Mouse (Mus musculus): Measurements from ENCODE around the gene Adamts12. TPM values are rescaled to one million over a fixed set of nuclear protein-coding genes. Genes with fewer than 3 reads are reported as not detected.

Gene Adamts12
- polyA plus RNA-seq, 1 experiment from 2014 or later: 3.5 TPM

DNA sequence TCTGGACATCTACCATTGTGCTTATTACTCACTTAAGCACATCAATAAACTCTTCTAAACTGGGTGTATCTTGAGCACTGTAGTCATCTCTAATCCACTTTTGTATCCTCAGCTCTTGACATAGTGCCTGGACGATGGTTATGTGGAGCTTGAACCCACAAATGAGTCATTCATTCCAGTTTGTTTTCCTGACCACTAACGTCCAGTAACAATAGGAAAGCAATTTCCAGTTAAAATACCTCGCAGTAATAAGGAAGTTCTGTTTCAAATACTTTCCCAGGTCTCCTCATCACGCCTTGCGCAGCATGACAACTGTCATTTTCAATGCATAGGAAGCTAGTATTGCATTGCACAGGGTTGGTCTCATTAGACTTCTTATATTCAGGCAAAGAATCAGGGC, 21.8 kb upstream of the Adamts12 start:
- Histone ChIP-seq H3K4me1 (no peaks in the 10 kb centered on the region; the same call in 1 of the 2 replicates), H3K4me2 (replicated peaks) (no peak overlapping the region), H3K27ac (no peak overlapping the region), H3K9ac (no peak overlapping the region), H3K4me3 (no peak overlapping the region), H3K9me3 (replicated peaks) (no peaks in the 10 kb centered on the region), H3K27me3 (peaks cover 7% of the 10 kb centered on the region), H3K36me3 (no peaks in the 10 kb centered on the region)
- 88% methylated on average over 5 of the region's 5 CpGs for WGBS
- ATAC-seq (ENCODE audit: low FRiP score): no peak

DNA sequence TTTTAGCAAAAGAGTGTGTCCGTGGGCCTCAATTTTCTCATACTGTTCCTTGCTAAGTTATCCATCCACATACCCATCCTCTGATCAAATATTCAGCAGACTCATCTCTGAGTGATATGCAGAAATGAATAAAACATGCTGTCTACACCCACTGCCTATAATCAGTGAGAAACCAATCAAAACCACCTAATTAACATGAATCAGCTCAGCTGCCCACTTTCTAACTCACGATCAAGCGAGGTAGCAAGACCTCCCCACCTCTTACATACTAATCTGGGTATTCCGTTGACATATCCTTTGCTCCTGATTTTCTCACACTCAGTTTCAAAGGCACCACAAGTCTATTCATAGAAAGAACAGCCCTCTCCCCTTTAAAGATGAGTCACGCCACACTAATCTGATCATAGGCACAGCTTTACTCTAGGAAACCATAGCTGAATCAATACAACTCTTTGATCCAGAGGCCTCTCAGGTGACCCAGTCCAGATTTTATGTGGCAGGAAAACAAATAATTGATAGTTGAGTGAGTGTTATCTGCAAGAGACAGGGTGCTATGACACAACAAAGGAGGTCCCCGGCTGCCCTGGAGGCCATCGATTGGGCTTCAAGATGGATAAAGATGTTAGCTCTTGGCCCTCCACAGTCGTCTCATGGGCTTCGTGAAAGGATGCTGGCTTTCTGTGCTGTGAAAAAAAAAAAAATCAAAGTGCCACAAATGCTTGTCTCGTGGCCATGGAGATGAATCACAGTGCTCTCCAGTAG, 10.7 kb upstream of the Adamts12 start:
- H3K9ac ChIP-seq: no peak overlapping the region
- peak; percentile 52 for ATAC-seq (ENCODE audit: low FRiP score)
- no peaks in the 10 kb centered on the region for H3K9me3 ChIP-seq (replicated peaks)
- no peaks in the 10 kb centered on the region for H3K36me3 ChIP-seq
- H3K4me3 ChIP-seq: no peak overlapping the region
- H3K4me2 ChIP-seq (replicated peaks): no peak overlapping the region
- WGBS: 60% methylated on average over 10 of the region's 10 CpGs
- peaks cover 4% of the 10 kb centered on the region; the same call in 1 of the 2 replicates for H3K4me1 ChIP-seq
- no peak overlapping the region for H3K27ac ChIP-seq
- H3K27me3 ChIP-seq: no peaks in the 10 kb centered on the region

DNA sequence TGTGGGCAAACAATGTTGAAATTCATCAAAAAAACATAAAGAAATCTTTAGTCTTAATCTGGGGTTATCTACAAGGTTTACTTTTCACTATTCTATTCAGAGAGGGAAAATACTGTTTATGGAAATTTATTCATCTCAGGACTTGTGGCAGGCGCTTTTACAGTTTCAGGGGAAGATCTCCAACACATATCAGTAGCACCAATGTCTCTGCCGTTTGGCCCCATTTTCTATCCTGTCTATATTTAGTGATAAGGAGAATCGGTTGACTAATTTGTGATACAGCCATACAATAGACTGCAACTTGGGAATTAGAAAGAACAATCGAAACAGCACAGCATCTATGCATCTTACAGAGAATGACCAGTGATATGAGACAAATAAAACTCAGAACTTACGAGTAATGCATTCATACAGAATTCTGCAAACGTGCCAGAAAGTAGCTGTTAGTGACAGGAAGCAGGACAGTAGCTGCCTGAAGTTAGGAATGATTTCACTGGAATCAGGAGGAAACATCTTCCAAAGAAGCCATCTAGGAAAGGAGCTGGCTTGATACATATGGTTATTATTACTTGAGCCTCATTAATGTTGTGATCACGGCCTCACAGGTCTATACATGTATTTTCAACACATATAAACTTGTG, 10.0 kb upstream of the Adamts12 start:
- Histone ChIP-seq H3K4me2 (replicated peaks) (no peak overlapping the region), H3K9ac (no peak overlapping the region), H3K36me3 (no peaks in the 10 kb centered on the region), H3K4me1 (peaks cover 4% of the 10 kb centered on the region; the same call in 1 of the 2 replicates), H3K27me3 (no peaks in the 10 kb centered on the region), H3K4me3 (no peak overlapping the region), H3K27ac (no peak overlapping the region), H3K9me3 (replicated peaks) (no peaks in the 10 kb centered on the region)
- ATAC-seq (ENCODE audit: low FRiP score): no peak
- WGBS: 75% methylated on average over 7 of the region's 7 CpGs

- Histone ChIP-seq H3K4me1 (peaks cover 29% of the 10 kb centered on the region), H3K36me3 (no peaks in the 10 kb centered on the region), H3K4me3 (no peak overlapping the region), H3K9me3 (replicated peaks) (no peaks in the 10 kb centered on the region), H3K4me2 (replicated peaks) (no peak overlapping the region), H3K9ac (no peak overlapping the region), H3K27me3 (no peaks in the 10 kb centered on the region), H3K27ac (no peak overlapping the region)
- no peak for ATAC-seq (ENCODE audit: low FRiP score)
- 84% methylated on average over 1 of the region's 1 CpGs for WGBS
Observed at GRCm38 (mm10) chr15:11062903-11063302, 1.7 kb upstream of the Adamts12 start.

DNA sequence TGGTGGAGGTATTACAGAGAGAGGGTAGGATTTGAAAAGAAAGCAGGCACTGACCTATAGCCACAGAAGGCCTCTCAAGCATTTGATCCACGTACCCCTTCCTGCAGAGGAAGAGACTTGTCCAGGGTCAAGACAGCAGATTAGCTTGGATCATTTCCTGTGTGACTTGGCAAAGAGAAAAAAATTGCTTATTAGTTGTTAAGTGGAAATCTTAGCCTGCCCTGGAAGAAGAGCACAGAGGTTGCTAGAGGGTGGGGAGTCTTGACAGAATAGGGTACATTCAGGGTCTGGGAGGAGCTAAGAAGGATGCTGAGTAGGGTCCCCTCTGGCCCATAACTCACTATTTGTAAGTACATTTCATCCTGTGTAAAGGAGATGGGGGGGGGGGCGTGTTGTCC, 431 bp upstream of the Adamts12 start:
- Histone ChIP-seq H3K9me3 (replicated peaks) (no peaks in the 10 kb centered on the region), H3K27ac (0 out of 2 replicates have a peak overlapping the region, but pooled peaks have one; percentile 23), H3K4me1 (peaks cover 29% of the 10 kb centered on the region), H3K4me3 (peak overlapping the region; percentile 25; the same call in 1 of the 2 replicates), H3K27me3 (no peaks in the 10 kb centered on the region), H3K9ac (no peak overlapping the region), H3K36me3 (no peaks in the 10 kb centered on the region), H3K4me2 (replicated peaks) (peak overlapping the region; percentile 61)
- 22% methylated on average over 2 of the region's 2 CpGs for WGBS
- ATAC-seq (ENCODE audit: low FRiP score): no peak

GRCm38 (mm10) chr15:11065528-11066171, 1.1 kb downstream of the Adamts12 start:
- 0 out of 2 replicates have a peak overlapping the region, but pooled peaks have one; percentile 49 for H3K9ac ChIP-seq
- 6% methylated on average over 9 of the region's 9 CpGs for WGBS
- H3K9me3 ChIP-seq (replicated peaks): no peaks in the 10 kb centered on the region
- no peaks in the 10 kb centered on the region for H3K27me3 ChIP-seq
- H3K36me3 ChIP-seq: no peaks in the 10 kb centered on the region
- H3K27ac ChIP-seq: peak overlapping the region; percentile 74; the same call in 1 of the 2 replicates
- H3K4me1 ChIP-seq: peaks cover 29% of the 10 kb centered on the region
- no peak for ATAC-seq (ENCODE audit: low FRiP score)
- peak overlapping the region; percentile 25 for H3K4me3 ChIP-seq
- peak overlapping the region; percentile 61 for H3K4me2 ChIP-seq (replicated peaks)

- WGBS: 4% methylated on average over 5 of the region's 5 CpGs
- no peaks in the 10 kb centered on the region for H3K36me3 ChIP-seq
- H3K4me3 ChIP-seq: peak overlapping the region; percentile 25
- peaks cover 29% of the 10 kb centered on the region for H3K4me1 ChIP-seq
- no peak overlapping the region for H3K9ac ChIP-seq
- H3K27me3 ChIP-seq: no peaks in the 10 kb centered on the region
- H3K27ac ChIP-seq: 0 out of 2 replicates have a peak overlapping the region, but pooled peaks have one; percentile 26
- H3K9me3 ChIP-seq (replicated peaks): no peaks in the 10 kb centered on the region
- ATAC-seq (ENCODE audit: low FRiP score): no peak
- peak overlapping the region; percentile 61 for H3K4me2 ChIP-seq (replicated peaks)
Observed at GRCm38 (mm10) chr15:11066299-11066698, 1.7 kb downstream of the Adamts12 start.

- no peak overlapping the region for H3K9ac ChIP-seq
- no peak overlapping the region for H3K4me2 ChIP-seq (replicated peaks)
- ATAC-seq (ENCODE audit: low FRiP score): no peak
- H3K36me3 ChIP-seq: no peaks in the 10 kb centered on the region
- no peak overlapping the region for H3K4me3 ChIP-seq
- no peak overlapping the region for H3K27ac ChIP-seq
- 92% methylated on average over 7 of the region's 7 CpGs for WGBS
- H3K27me3 ChIP-seq: no peaks in the 10 kb centered on the region
- no peaks in the 10 kb centered on the region for H3K9me3 ChIP-seq (replicated peaks)
- peaks cover 29% of the 10 kb centered on the region for H3K4me1 ChIP-seq
Observed at GRCm38 (mm10) chr15:11067891-11068290, 3.3 kb downstream of the Adamts12 start.

DNA sequence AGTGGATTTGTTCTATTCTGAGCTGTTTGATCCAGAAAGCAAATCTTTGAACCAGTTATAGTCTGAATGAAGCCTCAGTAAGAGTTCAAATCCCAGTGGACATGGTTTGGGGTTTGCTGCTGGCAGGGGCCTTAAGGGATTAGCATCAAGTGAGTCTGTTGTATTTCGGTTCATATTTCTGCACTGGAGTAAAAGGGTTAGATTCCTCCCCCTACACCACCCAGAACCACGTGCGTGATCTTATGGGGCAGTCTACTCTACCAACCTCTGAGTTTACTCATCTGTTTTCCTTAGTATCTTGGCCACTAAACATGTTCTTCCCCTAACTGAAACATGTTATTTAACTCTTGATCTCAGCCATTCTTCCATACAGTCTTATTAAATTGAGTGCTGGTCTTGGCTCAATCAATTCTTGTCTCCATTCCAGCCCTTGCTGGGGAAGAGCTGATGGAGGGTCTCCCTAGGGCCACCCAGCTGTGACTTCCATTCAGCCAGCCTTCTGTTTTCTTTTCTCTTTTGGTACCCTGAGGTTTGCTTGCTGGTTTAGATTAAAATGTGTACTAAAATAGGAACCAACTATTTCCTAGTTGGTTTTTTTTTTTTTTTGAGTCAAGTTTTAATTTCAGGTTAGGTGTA, 11.3 kb downstream of the Adamts12 start:
- H3K4me1 ChIP-seq: no peaks in the 10 kb centered on the region
- no peak for ATAC-seq (ENCODE audit: low FRiP score)
- H3K9ac ChIP-seq: no peak overlapping the region
- no peaks in the 10 kb centered on the region for H3K27me3 ChIP-seq
- H3K27ac ChIP-seq: no peak overlapping the region
- H3K9me3 ChIP-seq (replicated peaks): no peaks in the 10 kb centered on the region
- no peaks in the 10 kb centered on the region for H3K36me3 ChIP-seq
- H3K4me2 ChIP-seq (replicated peaks): no peak overlapping the region
- WGBS: 85% methylated on average over 3 of the region's 3 CpGs
- no peak overlapping the region for H3K4me3 ChIP-seq

- no peak overlapping the region for H3K4me3 ChIP-seq
- H3K4me2 ChIP-seq (replicated peaks): no peak overlapping the region
- H3K9me3 ChIP-seq (replicated peaks): no peaks in the 10 kb centered on the region
- 46% methylated on average over 8 of the region's 8 CpGs for WGBS
- H3K27ac ChIP-seq: no peak overlapping the region
- ATAC-seq (ENCODE audit: low FRiP score): peak; percentile 94
- peaks cover 17% of the 10 kb centered on the region for H3K4me1 ChIP-seq
- H3K9ac ChIP-seq: no peak overlapping the region
- H3K36me3 ChIP-seq: no peaks in the 10 kb centered on the region
- H3K27me3 ChIP-seq: no peaks in the 10 kb centered on the region
Observed at GRCm38 (mm10) chr15:11082961-11083569, 18.5 kb downstream of the Adamts12 start.

GRCm38 (mm10) chr15:11083678-11084077, 19.1 kb downstream of the Adamts12 start:
- Histone ChIP-seq H3K9ac (no peak overlapping the region), H3K4me1 (peaks cover 17% of the 10 kb centered on the region), H3K27ac (no peak overlapping the region), H3K27me3 (no peaks in the 10 kb centered on the region), H3K4me2 (replicated peaks) (no peak overlapping the region), H3K36me3 (no peaks in the 10 kb centered on the region), H3K4me3 (no peak overlapping the region), H3K9me3 (replicated peaks) (no peaks in the 10 kb centered on the region)
- peak; percentile 50; the same call in 1 of the 2 replicates for ATAC-seq (ENCODE audit: low FRiP score)
- 80% methylated on average over 3 of the region's 3 CpGs for WGBS
